Mouse (Mus musculus) hematopoietic stem cell, adult 5-6 weeks (primary cell): Measurements from ENCODE around the gene Mylip. TPM values are rescaled to one million over a fixed set of nuclear protein-coding genes. Genes with fewer than 3 reads are reported as not detected.

Experiments used
- ATAC-seq, 2 experiments: fragments of 125-278 bp in 1 of 2; replicated peaks in 1 of 2; 2 replicates each; pipeline ENCODE4 v1.8.0; 2016 to 2017; ENCODE audit warnings: inconsistent platforms in 2 of 2, mild to moderate bottlenecking in 2 of 2, moderate number of reproducible peaks in 2 of 2, low read depth in 1 of 2, moderate TSS enrichment in 1 of 2; ENCODE audit not compliant: low FRiP score in 2 of 2, poor library complexity in 2 of 2, severe bottlenecking in 2 of 2, insufficient read depth in 1 of 2, low TSS enrichment in 1 of 2
- total RNA-seq: library from RNA; stranded (forward); fragments of 172-1452, 232-1000 nt; gene quantifications from 2 replicates; pipeline ENCODE4 v1.2.3, GENCODE M21; 2017

The Mylip gene
- total RNA-seq, result 26.1 and 30.1 TPM in 2 replicates

- peak; percentile 92 to 95 for ATAC-seq
These were observed at the start of gene Mylip for GRCm38 (mm10) chr13:45389448-45390311. Mylip (plus strand) TSS chr13:45389742.

- no peak for ATAC-seq
These were observed 47.6 kb upstream of the Mylip start for GRCm38 (mm10) chr13:45341991-45342390.

GRCm38 (mm10) chr13:45343541-45343940 lies 46.0 kb upstream of the Mylip start:
- ATAC-seq, result no peak

- no peak for ATAC-seq
These were observed 45.6 kb upstream of the Mylip start for GRCm38 (mm10) chr13:45343966-45344365.

GRCm38 (mm10) chr13:45345471-45346159 lies 43.9 kb upstream of the Mylip start:
- ATAC-seq, result no peak; a peak in 1 of 4 replicates

- ATAC-seq, result no peak; a peak in 1 of 4 replicates
These were observed 38.1 kb upstream of the Mylip start for GRCm38 (mm10) chr13:45351483-45351882.

DNA sequence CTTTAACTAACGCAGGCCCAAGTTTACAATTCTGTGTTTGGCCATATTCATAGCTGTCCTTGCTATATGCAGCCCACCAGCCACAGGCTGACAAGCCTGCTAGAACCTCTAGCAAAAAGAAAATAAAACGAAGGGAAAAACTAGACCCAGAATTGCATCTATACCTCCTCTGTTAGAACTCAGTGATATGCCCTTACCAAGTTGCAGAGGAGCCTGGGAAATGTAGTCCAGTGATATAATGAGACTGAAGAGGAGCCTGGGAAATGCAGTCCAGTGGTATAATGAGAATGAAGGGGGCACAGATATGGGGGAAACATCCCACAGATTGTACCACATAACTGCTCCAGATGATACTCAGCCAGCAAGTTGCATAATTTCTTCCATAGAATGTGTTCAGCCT lies 34.7 kb upstream of the Mylip start:
- ATAC-seq, result no peak

GRCm38 (mm10) chr13:45358208-45358607 lies 31.3 kb upstream of the Mylip start:
- ATAC-seq, result no peak

DNA sequence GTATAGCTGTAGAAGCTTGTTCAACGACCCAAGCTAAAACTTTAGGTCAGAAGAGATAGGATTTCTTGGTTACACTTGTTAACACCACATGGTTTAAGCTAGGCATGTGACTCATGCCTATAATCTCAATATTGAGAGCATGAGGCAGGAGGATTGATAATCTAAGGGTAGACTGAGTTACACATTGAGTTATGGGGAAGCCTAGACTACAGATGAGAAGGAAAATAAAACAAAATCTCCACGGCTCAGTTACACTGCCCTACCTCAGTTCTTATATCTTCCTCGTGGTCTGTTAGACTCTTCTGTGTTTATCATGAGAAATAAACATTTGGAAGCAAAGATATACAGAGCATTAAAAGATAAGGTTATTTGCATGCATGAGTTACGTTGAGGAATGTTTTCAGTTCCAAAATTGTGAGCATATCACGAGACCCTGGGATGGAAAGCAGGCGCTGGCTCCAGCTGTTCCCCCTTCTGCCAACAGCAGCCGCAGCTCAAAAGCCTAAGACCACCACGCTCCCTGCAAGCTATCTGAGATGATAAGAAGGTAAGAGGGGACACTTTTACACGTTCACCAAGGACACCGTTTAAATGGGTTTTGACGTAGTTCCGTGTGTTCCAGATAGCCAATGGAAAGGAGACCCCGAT lies 30.7 kb upstream of the Mylip start:
- no peak for ATAC-seq

DNA sequence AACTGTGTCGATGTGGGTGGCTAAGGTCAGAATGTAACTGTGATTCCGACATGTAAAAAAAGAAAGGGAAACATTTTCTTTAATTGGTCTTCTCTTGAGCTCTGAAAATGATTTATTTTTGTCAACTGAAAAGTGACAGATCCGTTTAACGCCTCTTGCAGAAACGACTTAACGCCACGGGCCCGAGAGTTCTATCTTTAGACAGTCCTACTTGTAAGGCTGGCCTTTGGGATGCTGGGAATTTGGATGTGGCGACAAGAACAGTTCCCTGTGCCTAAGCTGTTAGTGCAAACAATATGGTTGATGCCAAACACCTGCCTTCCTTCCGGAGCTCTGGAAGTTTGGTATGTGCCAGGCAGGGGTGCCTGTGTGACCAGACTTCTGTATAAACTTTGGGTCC lies 23.8 kb upstream of the Mylip start:
- ATAC-seq, result no peak

- ATAC-seq, result no peak
These were observed 17.9 kb upstream of the Mylip start for GRCm38 (mm10) chr13:45371673-45372072.

DNA sequence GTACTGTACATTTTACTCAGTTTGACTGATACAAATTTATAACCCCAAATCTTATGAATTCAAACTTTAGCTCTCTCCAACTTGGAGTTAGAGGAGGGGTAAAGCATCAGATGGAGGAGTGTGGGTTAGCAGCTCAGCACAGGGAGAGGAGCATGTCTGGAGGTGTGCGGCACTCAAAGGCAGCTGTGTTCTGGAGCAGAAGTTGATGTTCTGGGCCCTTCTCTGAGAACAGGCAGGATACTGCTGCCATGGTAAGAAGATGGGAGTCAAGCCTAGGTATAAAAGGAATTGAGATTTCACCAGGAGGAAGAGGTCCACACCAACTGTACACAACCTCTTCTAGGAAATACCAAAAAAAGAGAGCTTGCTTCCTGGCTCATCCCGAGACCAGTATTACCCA lies 17.1 kb upstream of the Mylip start:
- ATAC-seq, result no peak

- no peak for ATAC-seq
These were observed 14.7 kb upstream of the Mylip start for GRCm38 (mm10) chr13:45374846-45375245.

DNA sequence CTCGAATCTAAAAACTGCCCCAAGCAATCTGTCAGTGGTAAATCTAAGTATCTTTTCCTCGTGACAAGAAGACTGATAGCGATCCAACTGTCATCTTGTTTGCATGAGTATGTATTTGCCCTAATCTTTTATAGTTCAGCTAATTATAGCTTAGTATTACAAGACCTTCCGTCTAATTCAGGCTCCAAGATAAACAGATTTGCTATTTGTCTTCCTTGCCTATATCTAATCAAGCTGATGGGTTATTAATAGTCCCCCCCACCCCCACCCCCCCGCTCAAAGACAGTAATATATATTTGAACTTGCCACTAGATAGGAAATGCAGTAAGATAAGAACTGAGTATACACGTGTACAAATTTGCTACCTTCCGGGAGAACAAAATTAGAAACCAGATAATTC lies 7.3 kb upstream of the Mylip start:
- ATAC-seq, result no peak

GRCm38 (mm10) chr13:45384636-45385035 lies 4.9 kb upstream of the Mylip start:
- ATAC-seq, result no peak

DNA sequence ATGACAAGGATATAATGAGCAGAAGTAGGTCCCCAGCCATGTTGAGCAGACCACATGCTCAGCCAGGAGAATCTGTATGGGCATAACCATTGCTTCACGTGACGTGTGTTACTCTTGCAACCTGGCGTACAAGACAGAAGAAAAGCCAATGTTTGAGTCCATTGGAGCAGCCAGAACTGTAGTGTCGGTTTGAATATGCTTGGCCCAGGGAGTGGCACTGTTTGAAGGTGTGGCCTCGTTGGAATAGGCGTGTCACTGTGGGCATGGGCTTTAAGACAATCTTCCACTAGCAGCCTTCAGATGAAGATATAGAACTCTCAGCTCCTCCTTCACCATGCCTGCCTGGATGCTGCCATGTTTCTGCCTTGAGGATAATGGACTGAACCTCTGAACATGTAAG lies 4.0 kb upstream of the Mylip start:
- ATAC-seq, result no peak

DNA sequence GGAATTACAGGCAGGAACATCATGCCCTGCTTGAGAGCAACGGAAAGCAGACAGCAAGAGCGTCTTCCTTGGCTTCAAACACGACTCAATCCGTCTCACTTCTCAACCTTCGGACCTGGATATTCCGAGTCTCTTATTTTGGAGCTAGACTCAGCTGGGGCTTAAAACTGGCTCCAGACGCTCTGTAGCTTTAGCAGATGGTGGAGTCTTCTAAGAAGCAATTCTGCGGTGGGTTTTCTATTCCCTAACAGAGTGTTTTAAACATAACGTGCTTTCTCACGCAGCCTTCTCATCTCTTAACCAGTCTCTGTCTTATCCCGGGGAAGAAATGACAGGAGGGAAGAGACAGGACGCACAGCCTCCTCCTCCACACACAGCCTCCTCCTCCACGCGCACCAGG lies 3.3 kb upstream of the Mylip start:
- no peak for ATAC-seq

- no peak for ATAC-seq
These were observed 2.3 kb upstream of the Mylip start for GRCm38 (mm10) chr13:45387231-45387630.
